Mouse (Mus musculus) left cerebral cortex, adult 2 months (tissue): Measurements from ENCODE around the gene Apom. TPM values are rescaled to one million over a fixed set of nuclear protein-coding genes. Genes with fewer than 3 reads are reported as not detected.

Experiments
- DNase-seq, 2 experiments: peaks; one replicate each; pipeline ENCODE4 v3.0.0; 2021 to 2022; ENCODE audit warnings: low spot score in 2 of 2, mixed read lengths in 1 of 2; ENCODE audit errors: extremely low spot score in 1 of 2
- H3K27ac ChIP-seq: fragments of 200-600 bp; 2 replicates; pipeline ENCODE4 v1.8.1; 2022
- H3K4me3 ChIP-seq: fragments of 200-600 bp; 2 replicates; pipeline ENCODE4 v1.8.1; 2022
- CTCF ChIP-seq: fragments of 200-600 bp; IDR thresholded peaks from 2 replicates; pipeline ENCODE4 v1.8.1; 2022; ENCODE audit warnings: antibody characterized with exemption, mild to moderate bottlenecking, moderate library complexity
- intact Hi-C: fragments of 180-260 bp; cut with DNase I; formaldehyde crosslinking; loops from one replicate; pipeline ENCODE4 v1.15.1; 2025
- total RNA-seq, 2 experiments: library from RNA; stranded (reverse); gene quantifications; 2 replicates each; pipeline ENCODE4 v1.2.3; 2021

Apom gene
- total RNA-seq, 2 experiments from 2014 or later, result not detected

DNA sequence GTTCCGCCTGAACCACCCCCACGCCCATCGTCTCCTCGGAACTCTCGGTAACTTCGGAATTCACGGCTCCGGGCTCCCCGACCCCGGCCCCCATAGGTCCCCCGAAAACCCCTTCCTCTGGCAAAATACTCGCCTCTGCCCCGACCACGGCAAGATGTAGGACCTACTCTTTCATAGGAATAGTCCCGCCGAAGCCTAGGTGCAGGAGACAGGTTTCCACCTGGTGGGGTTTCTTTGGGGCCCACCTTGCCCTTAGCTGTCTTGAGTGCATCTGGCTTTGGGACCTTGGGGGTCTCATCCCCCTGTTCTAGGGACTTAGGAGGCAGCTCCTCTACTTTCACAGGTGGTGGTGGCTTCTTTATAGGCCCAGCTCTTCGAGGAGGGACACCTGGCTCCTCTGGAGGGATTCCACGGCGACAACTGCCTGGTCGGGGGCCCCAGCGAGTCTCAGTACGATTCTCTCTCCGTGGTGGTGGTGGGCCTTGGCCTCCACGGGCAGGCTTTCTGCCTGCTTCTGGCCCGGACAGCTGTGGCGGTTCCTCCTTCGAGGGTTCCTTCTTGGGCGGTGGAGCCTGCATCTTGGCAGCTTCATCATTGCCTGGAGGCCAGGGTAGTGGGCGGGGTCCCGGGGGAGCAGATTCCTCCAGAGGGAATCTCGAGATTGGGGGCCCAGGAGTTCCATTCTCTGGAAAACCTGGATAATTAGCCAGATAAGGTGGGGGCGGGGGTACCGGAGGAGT is 24.8 kb upstream of the Apom start:
- Histone ChIP-seq H3K4me3 (no peak overlapping the region), H3K27ac (no peak overlapping the region)
- intact Hi-C loops, result no loop called here
- no peak for DNase-seq
- no peak for TF ChIP-seq CTCF

DNA sequence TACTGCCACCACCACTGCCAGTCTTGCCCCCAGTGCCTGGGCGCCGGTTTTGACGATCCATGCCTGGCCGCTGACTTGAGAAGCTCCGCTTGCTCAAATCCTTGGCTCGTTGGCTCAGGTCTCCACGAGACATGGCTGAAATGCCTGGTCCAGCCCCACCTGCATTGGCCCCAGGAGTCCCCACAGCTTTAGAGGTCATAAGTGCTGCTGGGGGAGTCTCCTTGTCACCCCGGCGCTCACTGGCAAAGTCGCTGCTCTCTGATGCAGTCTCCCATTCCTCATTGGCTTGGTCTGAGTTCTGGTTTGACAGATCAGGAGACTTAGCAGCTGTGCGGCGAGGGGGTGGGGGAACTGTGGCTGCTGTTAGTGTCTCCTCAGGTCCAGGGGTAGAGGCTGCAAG is 23.6 kb upstream of the Apom start:
- intact Hi-C loops, result no loop called here
- no peak for TF ChIP-seq CTCF
- Histone ChIP-seq H3K27ac (no peak overlapping the region), H3K4me3 (no peak overlapping the region)
- DNase-seq, result no peak

DNA sequence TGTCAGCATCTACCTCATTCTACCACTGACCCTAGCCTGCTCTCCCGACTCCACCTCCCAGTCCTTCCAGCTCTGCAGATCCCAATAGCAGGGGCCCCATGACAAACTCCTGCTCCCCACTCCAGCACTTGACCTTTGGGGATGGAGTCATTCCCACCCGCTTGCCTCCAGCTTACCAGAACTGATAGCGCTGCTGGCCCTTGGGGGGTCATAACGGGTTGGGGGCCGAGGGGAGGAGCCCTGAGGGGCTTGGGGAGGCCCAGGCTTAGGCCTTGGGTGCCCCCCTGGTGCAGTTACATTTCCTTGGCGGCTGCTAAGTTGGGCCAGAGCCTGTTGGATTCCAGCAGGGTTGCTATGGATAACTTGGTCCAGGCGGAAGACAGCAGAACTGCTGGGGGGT is 22.8 kb upstream of the Apom start:
- Histone ChIP-seq H3K4me3 (no peak overlapping the region), H3K27ac (no peak overlapping the region)
- DNase-seq, result no peak
- intact Hi-C loops, result no loop called here
- no peak for TF ChIP-seq CTCF

DNA sequence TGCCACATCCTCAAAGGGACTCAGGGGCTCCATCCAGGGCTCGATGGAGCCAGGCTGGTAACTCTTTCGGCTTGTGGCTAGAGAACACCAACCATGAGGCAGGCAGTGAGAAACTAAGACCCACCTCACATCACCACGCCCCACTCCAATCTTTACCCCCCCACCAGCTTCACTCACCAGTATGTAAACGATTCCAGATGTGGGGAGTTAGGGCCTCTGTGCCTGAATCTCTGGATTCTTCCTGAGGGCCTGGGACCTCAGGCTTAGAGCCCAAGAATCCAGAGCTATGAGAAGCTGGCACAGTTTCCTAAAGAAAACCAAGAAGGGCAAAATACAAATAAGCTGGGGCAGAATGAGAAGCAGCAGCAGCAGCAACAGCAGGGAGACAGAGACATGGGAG is 22.1 kb upstream of the Apom start:
- intact Hi-C loops, result no loop called here
- TF ChIP-seq CTCF, result no peak
- DNase-seq, result no peak
- Histone ChIP-seq H3K4me3 (no peak overlapping the region), H3K27ac (no peak overlapping the region)

GRCm38 (mm10) chr17:35153077-35153476 is 21.2 kb upstream of the Apom start:
- intact Hi-C loops, result no loop called here
- Histone ChIP-seq H3K27ac (no peak overlapping the region), H3K4me3 (no peak overlapping the region)
- DNase-seq, result no peak
- no peak for TF ChIP-seq CTCF

GRCm38 (mm10) chr17:35152121-35152520 is 20.3 kb upstream of the Apom start:
- Histone ChIP-seq H3K4me3 (no peak overlapping the region), H3K27ac (no peak overlapping the region)
- intact Hi-C loops, result no loop called here
- DNase-seq, result no peak
- TF ChIP-seq CTCF, result no peak

DNA sequence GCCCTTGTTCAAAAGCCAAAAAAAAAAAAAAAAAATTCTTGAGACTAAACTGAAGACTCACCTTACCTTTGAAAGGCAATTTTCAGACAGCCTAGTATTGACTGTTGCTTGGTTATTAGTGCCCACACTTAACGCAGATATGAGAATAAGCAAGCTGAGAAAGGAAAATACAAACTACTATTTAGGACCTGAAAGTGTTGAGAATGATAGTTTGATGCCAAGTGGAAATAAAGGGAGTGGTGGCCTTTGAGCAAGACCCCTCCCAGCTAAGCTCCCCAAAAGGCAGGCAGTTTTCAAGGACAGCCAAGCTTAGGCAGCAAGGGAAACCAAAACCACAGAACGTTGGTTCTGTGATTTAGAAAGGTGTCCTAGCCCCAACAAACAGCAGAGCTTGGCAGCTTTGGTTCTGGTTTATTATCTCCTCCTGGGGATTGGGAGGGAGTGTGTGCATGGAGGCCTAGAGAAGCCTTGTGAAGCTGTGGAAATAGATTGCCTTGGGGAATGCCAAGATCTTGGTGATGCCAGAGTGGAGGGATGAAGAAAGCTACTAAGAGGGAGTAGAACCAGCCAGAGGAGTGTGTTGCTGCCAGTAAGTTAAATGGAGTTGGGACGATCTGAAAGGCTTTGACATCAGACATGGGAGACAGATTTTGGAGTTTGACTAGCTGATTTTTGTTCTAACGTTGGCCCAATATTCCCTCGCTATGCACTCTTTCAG is 16.2 kb upstream of the Apom start:
- DNase-seq, result no peak
- TF ChIP-seq CTCF, result no peak
- intact Hi-C loops, result no loop called here
- Histone ChIP-seq H3K4me3 (no peak overlapping the region), H3K27ac (no peak overlapping the region)

GRCm38 (mm10) chr17:35147348-35147747 is 15.5 kb upstream of the Apom start:
- intact Hi-C loops, result no loop called here
- no peak for TF ChIP-seq CTCF

GRCm38 (mm10) chr17:35146139-35146538 is 14.3 kb upstream of the Apom start:
- no peak for DNase-seq
- Histone ChIP-seq H3K27ac (no peak overlapping the region), H3K4me3 (no peak overlapping the region)
- intact Hi-C loops, result no loop called here
- TF ChIP-seq CTCF, result no peak

More at GRCm38 (mm10) chr17:35147348-35147747, 15.5 kb upstream of the Apom start:
- no peak for DNase-seq
- Histone ChIP-seq H3K27ac (no peak overlapping the region), H3K4me3 (no peak overlapping the region)

GRCm38 (mm10) chr17:35141971-35142370 is 10.1 kb upstream of the Apom start:
- intact Hi-C loops, result no loop called here
- Histone ChIP-seq H3K27ac (no peak overlapping the region), H3K4me3 (no peak overlapping the region)
- no peak for TF ChIP-seq CTCF
- DNase-seq, result no peak

DNA sequence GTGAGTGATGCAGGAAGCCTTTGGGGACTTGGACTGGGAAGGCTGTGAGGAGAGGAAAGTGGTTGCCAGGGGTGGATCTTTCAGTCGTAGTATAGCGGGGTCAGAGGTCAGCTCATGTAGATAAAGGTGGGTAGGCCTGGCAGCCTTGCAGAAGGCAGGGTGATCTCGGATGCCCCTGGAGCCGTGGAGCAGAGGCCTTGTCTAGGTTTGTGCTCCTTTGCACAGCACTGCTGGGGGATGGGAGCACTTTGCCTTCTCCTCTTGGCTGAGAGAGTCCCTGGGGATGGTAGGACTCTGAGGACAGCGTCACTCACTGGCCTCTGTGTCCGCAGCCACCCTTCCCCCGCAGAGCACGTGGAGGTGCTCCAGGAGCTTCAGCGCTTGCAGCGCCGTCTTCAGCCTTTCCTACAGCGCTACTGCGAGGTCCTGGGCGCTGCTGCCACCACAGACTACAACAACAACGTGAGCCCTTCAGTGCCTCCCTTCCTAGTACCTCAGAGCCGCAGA is 8.7 kb upstream of the Apom start:
- TF ChIP-seq CTCF, result no peak
- intact Hi-C loops, result no loop called here
- DNase-seq, result no peak
- H3K27ac ChIP-seq, result no peak overlapping the region
- H3K4me3 ChIP-seq, result no peak overlapping the region

GRCm38 (mm10) chr17:35139269-35139668 is 7.4 kb upstream of the Apom start:
- no peak overlapping the region for H3K4me3 ChIP-seq
- DNase-seq, result no peak
- intact Hi-C loops, result no loop called here
- TF ChIP-seq CTCF, result no peak
- H3K27ac ChIP-seq, result no peak overlapping the region
